Mouse (Mus musculus) forebrain, embryonic 12.5 days (tissue): ENCODE data around the gene Lin7b. TPM values are rescaled to one million over a fixed set of nuclear protein-coding genes. Genes with fewer than 3 reads are reported as not detected.

Experiments used
- ATAC-seq: fragments of 200-750 bp; cut with Nextera tagmentation; 2 replicates; pipeline ENCODE4 v1.8.0; 2017; ENCODE audit warnings: moderate TSS enrichment; ENCODE audit not compliant: low FRiP score
- H3K27ac ChIP-seq: fragments of 300-500 bp; sonication (generic); 2 replicates; pipeline ENCODE4 v1.5.1; 2016; ENCODE audit warnings: mild to moderate bottlenecking
- H3K27me3 ChIP-seq: fragments of 300-500 bp; sonication (generic); 2 replicates; pipeline ENCODE4 v1.6.1; 2016; ENCODE audit warnings: mild to moderate bottlenecking
- H3K36me3 ChIP-seq: fragments of 300-500 bp; sonication (generic); replicated peaks from 2 replicates; pipeline ENCODE4 v1.6.1; 2016; ENCODE audit warnings: mild to moderate bottlenecking
- H3K4me1 ChIP-seq: fragments of 300-500 bp; sonication (generic); 2 replicates; pipeline ENCODE4 v1.6.1; 2016
- H3K4me2 ChIP-seq: fragments of 300-500 bp; sonication (generic); 2 replicates; pipeline ENCODE4 v1.6.1; 2016; ENCODE audit warnings: mild to moderate bottlenecking, moderate library complexity
- H3K4me3 ChIP-seq: fragments of 300-500 bp; sonication (generic); replicated peaks from 2 replicates; pipeline ENCODE4 v1.5.1; 2016; ENCODE audit warnings: mild to moderate bottlenecking
- H3K9ac ChIP-seq: fragments of 300-500 bp; sonication (generic); 2 replicates; pipeline ENCODE4 v1.6.1; 2016; ENCODE audit warnings: mild to moderate bottlenecking
- H3K9me3 ChIP-seq: fragments of 300-500 bp; sonication (generic); 2 replicates; pipeline ENCODE4 v1.6.1; 2016
- WGBS: fragments of 180-500 bp; shearing (Covaris S2); methylation state at CpG from one replicate; pipeline ENCODE4 v1.1.7; 2016; 5-methylcytosine and 5-hydroxymethylcytosine counted together
- polyA plus RNA-seq: library from polyadenylated mRNA; unstranded; fragments of >200 nt; fragmentation: Nextera tagmentation; extraction: Ambion mirVana; gene quantifications from 2 replicates; pipeline ENCODE4 v1.2.1, GENCODE M21; 2016

Gene Lin7b
- polyA plus RNA-seq, 1 experiment from 2014 or later = 3.1 TPM

DNA sequence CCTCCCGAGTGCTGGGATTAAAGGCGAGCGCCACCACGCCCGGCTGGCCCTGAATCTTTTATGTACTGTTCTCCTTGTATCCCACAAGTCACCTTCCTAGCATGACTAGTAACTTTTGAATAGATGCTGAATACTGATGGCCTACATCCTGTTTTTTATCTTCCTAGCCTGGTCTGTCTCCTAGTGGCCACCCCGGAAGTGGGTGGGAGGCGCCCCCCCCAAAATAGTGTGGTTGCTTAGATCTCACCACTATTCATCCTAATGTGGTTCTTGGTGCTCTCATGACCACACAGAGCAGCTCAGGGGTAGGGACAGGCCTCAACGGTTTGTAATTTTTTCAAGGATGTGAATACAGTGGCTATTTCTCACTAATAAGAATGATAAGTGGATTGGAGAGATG is 4.2 kb upstream of the Lin7b start:
- no peak overlapping the region for H3K4me3 ChIP-seq
- peaks cover 73% of the 10 kb centered on the region for H3K36me3 ChIP-seq
- H3K27me3 ChIP-seq = peaks cover 9% of the 10 kb centered on the region
- no peak overlapping the region for H3K27ac ChIP-seq
- no peak for ATAC-seq
- WGBS = 93% methylated on average over 8 of the region's 8 CpGs
- H3K9ac ChIP-seq = no peak overlapping the region
- no peak overlapping the region for H3K4me2 ChIP-seq
- H3K4me1 ChIP-seq = peaks cover 21% of the 10 kb centered on the region
- no peaks in the 10 kb centered on the region for H3K9me3 ChIP-seq

- ATAC-seq = no peak
- WGBS = 91% methylated on average over 5 of the region's 5 CpGs
- Histone ChIP-seq H3K9me3 (no peaks in the 10 kb centered on the region), H3K36me3 (peaks cover 50% of the 10 kb centered on the region), H3K4me2 (no peak overlapping the region), H3K4me1 (peaks cover 33% of the 10 kb centered on the region), H3K27me3 (peaks cover 26% of the 10 kb centered on the region), H3K9ac (no peak overlapping the region), H3K4me3 (no peak overlapping the region), H3K27ac (no peak overlapping the region)
Measured at GRCm38 (mm10) chr7:45372371-45372770, 2.0 kb upstream of the Lin7b start.

GRCm38 (mm10) chr7:45369836-45370474 is 428 bp downstream of the Lin7b start:
- peak overlapping the region; percentile 75 for H3K4me2 ChIP-seq
- peak overlapping the region; percentile 43 for H3K4me3 ChIP-seq
- H3K36me3 ChIP-seq = peaks cover 27% of the 10 kb centered on the region
- peak overlapping the region; percentile 41 for H3K9ac ChIP-seq
- peaks cover 45% of the 10 kb centered on the region for H3K4me1 ChIP-seq
- H3K27me3 ChIP-seq = peaks cover 36% of the 10 kb centered on the region
- ATAC-seq = no peak
- H3K27ac ChIP-seq = no peak overlapping the region
- WGBS = 7% methylated on average over 51 of the region's 52 CpGs
- no peaks in the 10 kb centered on the region for H3K9me3 ChIP-seq

DNA sequence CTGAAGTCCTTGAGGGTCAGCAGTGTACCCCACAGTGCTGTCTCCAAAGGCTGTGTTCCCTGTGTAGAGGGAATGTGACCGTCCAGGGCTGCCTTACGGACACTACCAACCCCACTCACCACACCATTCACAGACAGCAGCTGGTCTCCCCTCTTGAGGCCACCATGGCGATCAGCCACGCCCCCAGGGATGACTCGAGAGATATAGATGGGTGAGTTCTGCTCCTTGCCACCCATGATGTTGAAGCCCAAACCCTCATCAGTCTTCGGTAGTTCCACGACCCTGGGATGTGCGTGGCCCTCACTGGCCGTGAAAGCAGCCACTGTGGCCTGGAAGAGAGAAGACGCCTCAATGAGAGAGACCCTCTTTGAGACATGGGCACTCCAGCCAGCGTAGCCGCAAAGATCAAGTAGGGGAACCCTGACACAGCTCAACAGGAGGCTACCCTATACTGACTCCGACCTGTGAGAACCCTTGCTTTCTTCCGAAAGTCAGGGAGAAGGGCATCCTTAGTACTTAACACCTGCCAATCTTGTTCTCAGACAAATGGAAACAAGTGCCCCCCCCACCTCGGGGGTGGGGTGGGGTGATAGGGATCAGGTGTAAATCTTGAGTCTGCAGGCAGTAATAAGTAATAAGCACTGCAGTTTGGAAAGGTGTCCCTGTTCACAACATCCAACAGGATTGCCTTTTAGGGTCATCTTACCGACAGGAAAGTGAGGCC is 1.2 kb downstream of the Lin7b start:
- peaks cover 45% of the 10 kb centered on the region for H3K4me1 ChIP-seq

GRCm38 (mm10) chr7:45368178-45368577 is 2.2 kb downstream of the Lin7b start:
- ATAC-seq = no peak
- peak overlapping the region; percentile 78 for H3K4me3 ChIP-seq
- H3K4me2 ChIP-seq = peak overlapping the region; percentile 91
- H3K4me1 ChIP-seq = peaks cover 45% of the 10 kb centered on the region
- H3K27ac ChIP-seq = no peak overlapping the region
- H3K27me3 ChIP-seq = peaks cover 48% of the 10 kb centered on the region
- WGBS = 80% methylated on average over 15 of the region's 15 CpGs
- H3K36me3 ChIP-seq = peaks cover 12% of the 10 kb centered on the region
- H3K9me3 ChIP-seq = no peaks in the 10 kb centered on the region
- peak overlapping the region; percentile 83; the same call in 1 of the 2 replicates for H3K9ac ChIP-seq

More for the DNA sequence above, 1.2 kb downstream of the Lin7b start:
- Histone ChIP-seq H3K9ac (no peak overlapping the region), H3K4me3 (no peak overlapping the region), H3K9me3 (no peaks in the 10 kb centered on the region), H3K27ac (no peak overlapping the region), H3K27me3 (peaks cover 38% of the 10 kb centered on the region), H3K36me3 (peaks cover 21% of the 10 kb centered on the region), H3K4me2 (peak overlapping the region; percentile 75)
- no peak for ATAC-seq
- 78% methylated on average over 16 of the region's 16 CpGs for WGBS

DNA sequence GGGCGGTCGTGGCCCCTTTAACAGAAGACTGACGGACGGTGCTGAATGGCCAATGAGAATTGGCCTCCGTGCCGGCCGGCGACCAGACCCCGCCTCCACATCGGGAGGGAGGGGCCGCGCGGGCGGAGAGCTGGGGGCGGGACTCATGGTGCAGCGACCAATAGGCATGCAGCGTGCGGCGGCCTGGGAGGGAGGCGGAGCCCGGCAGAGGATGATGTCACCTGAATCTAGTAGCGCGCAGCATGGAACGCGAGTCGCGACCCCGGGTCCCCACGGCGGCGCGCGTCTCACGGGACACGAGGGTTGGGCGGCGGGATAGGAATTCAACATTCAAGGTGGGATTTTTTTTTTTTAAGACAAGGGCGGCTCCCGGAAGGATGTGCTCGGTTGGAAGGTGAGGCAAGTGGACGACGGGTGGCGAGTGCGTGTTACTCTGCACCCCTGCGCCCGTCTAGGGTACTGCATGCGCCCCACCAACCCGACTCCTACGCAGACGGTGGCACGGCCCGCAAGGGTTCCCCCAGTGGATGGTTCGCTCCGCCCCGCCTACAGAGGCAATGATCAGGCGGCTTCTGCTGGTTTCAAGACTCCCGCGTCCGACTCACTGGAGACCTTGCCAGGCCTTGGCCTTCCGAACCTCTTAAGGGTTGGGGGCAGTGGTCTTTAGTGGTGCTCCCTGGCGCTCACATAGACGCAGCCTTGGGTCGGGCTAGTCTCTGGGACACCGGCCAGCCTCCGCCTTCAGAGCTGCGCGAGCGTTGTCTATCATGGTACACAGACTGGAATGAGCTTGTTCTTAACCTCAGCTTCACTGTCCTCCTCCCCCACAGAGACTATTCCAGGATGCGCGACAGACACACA is 3.1 kb downstream of the Lin7b start:
- peaks cover 58% of the 10 kb centered on the region for H3K27me3 ChIP-seq

GRCm38 (mm10) chr7:45366652-45367019 is 3.7 kb downstream of the Lin7b start, which contains the start of gene Ppfia3:
Gene Ppfia3 (minus strand): TSS chr7:45367019.
- WGBS = under 1% methylated on average over 21 of the region's 26 CpGs
- Histone ChIP-seq H3K27ac (peak within 1 kb of the TSS; percentile 76), H3K4me3 (peak within 1 kb of the TSS; percentile 78), H3K4me1 (peaks cover 57% of the 10 kb centered on the region), H3K9ac (peak within 1 kb of the TSS; percentile 83), H3K27me3 (peaks cover 62% of the 10 kb centered on the region), H3K4me2 (peak within 1 kb of the TSS; percentile 91), H3K9me3 (no peaks in the 10 kb centered on the region), H3K36me3 (no peaks in the 10 kb centered on the region; the same call in 1 of the 2 replicates)
- ATAC-seq = peak; percentile 51

More for the DNA sequence above, 3.1 kb downstream of the Lin7b start:
- Histone ChIP-seq H3K9me3 (no peaks in the 10 kb centered on the region), H3K9ac (peak overlapping the region; percentile 83), H3K4me3 (peak overlapping the region; percentile 78), H3K27ac (peak overlapping the region; percentile 76), H3K36me3 (peaks cover 4% of the 10 kb centered on the region), H3K4me1 (peaks cover 52% of the 10 kb centered on the region), H3K4me2 (peak overlapping the region; percentile 91)
- ATAC-seq = peak; percentile 89
- WGBS = under 1% methylated on average over 70 of the region's 70 CpGs

GRCm38 (mm10) chr7:45365742-45366651 is 4.4 kb downstream of the Lin7b start:
- Histone ChIP-seq H3K27ac (peak overlapping the region; percentile 71), H3K9ac (peak overlapping the region; percentile 83), H3K4me2 (peak overlapping the region; percentile 91), H3K27me3 (peaks cover 66% of the 10 kb centered on the region), H3K4me3 (peak overlapping the region; percentile 78), H3K36me3 (no peaks in the 10 kb centered on the region), H3K9me3 (no peaks in the 10 kb centered on the region), H3K4me1 (peaks cover 52% of the 10 kb centered on the region)
- WGBS = 3% methylated on average over 33 of the region's 35 CpGs
- ATAC-seq = no peak

GRCm38 (mm10) chr7:45363983-45364382 is 6.4 kb downstream of the Lin7b start:
- no peaks in the 10 kb centered on the region for H3K9me3 ChIP-seq
- no peak overlapping the region for H3K4me2 ChIP-seq
- peaks cover 37% of the 10 kb centered on the region for H3K4me1 ChIP-seq
- peaks cover 4% of the 10 kb centered on the region; the same call in 1 of the 2 replicates for H3K36me3 ChIP-seq
- ATAC-seq = no peak
- H3K27me3 ChIP-seq = peaks cover 62% of the 10 kb centered on the region
- H3K4me3 ChIP-seq = no peak overlapping the region
- H3K27ac ChIP-seq = no peak overlapping the region
- 93% methylated on average over 2 of the region's 2 CpGs for WGBS
- no peak overlapping the region for H3K9ac ChIP-seq

- Histone ChIP-seq H3K36me3 (peaks cover 11% of the 10 kb centered on the region), H3K4me3 (0 out of 2 replicates have a peak overlapping the region, but pooled peaks have one; percentile 4), H3K4me1 (peaks cover 30% of the 10 kb centered on the region), H3K27ac (no peak overlapping the region), H3K27me3 (peaks cover 52% of the 10 kb centered on the region), H3K9me3 (no peaks in the 10 kb centered on the region), H3K9ac (no peak overlapping the region), H3K4me2 (0 out of 2 replicates have a peak overlapping the region, but pooled peaks have one; percentile 89)
- 4% methylated on average over 13 of the region's 13 CpGs for WGBS
- ATAC-seq = no peak
Measured at GRCm38 (mm10) chr7:45362801-45363200, 7.6 kb downstream of the Lin7b start.

DNA sequence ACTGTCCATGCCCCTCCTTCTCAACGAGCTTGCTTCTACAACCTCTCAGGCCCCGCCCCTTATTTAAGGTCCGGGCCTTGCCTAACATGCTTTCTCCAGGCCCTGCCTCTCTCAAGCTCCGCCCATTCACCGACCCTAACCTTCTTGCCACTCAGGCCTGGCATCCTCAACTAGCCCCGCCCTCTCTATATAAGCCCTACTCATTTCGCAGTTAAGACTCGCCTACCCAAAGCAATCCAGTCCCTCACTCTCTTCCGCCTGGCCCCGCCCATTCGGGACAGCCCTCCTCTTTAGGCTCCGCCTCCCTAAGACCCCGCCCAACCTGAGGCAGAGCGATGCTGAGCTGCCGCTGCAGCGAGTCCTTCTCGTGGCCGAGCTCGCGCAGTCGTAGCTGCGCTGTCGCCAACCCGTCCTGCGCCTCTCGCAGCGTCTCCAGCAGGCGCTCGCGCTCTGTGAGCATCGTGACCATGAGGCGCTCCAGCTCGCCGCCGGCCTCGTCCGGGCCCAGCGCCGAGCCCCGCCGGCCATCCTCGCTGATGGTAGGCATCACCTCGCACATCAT is 9.1 kb downstream of the Lin7b start:
- Histone ChIP-seq H3K27ac (peak overlapping the region; percentile 56), H3K9ac (peak overlapping the region; percentile 76), H3K27me3 (peaks cover 52% of the 10 kb centered on the region), H3K36me3 (peaks cover 18% of the 10 kb centered on the region), H3K4me3 (peak overlapping the region; percentile 51), H3K4me1 (peaks cover 27% of the 10 kb centered on the region), H3K4me2 (peak overlapping the region; percentile 89), H3K9me3 (no peaks in the 10 kb centered on the region)
- under 1% methylated on average over 43 of the region's 43 CpGs for WGBS
- ATAC-seq = peak; percentile 90
